Mouse (Mus musculus) ES-Bruce4 (cell line): ENCODE measurements around the gene Fer. TPM values are rescaled to one million over a fixed set of nuclear protein-coding genes. Genes with fewer than 3 reads are reported as not detected.

Source experiments
- H3K27ac ChIP-seq: 2 replicates; pipeline ENCODE4 v1.5.1; 2012; ENCODE audit warnings: low read length, inconsistent platforms; ENCODE audit not compliant: insufficient read depth
- H3K27me3 ChIP-seq: 2 replicates; pipeline ENCODE4 v1.6.1; 2012; ENCODE audit warnings: mild to moderate bottlenecking, low read length, inconsistent platforms; ENCODE audit not compliant: control insufficient read depth, poor library complexity, insufficient read depth, severe bottlenecking
- H3K36me3 ChIP-seq: 2 replicates; pipeline ENCODE4 v1.6.1; 2012; ENCODE audit warnings: inconsistent platforms, mild to moderate bottlenecking, low read length, moderate library complexity; ENCODE audit not compliant: control insufficient read depth, poor library complexity, insufficient read depth, severe bottlenecking
- H3K4me1 ChIP-seq: one replicate; pipeline ENCODE4 v1.8.1; 2011; ENCODE audit warnings: low read length; ENCODE audit not compliant: control insufficient read depth, insufficient read depth
- H3K4me3 ChIP-seq: 2 replicates; pipeline ENCODE4 v1.5.1; 2011; ENCODE audit warnings: low read depth, mild to moderate bottlenecking, low read length
- H3K9ac ChIP-seq: 2 replicates; pipeline ENCODE4 v1.6.1; 2012; ENCODE audit warnings: low read depth, mild to moderate bottlenecking, inconsistent platforms; ENCODE audit not compliant: poor library complexity, severe bottlenecking
- H3K9me3 ChIP-seq: replicated peaks from 2 replicates; pipeline ENCODE4 v1.6.1; 2012; ENCODE audit warnings: mild to moderate bottlenecking, low read length, inconsistent platforms; ENCODE audit not compliant: control insufficient read depth, poor library complexity, insufficient read depth, severe bottlenecking
- CTCF ChIP-seq: IDR thresholded peaks from one replicate; pipeline ENCODE4 v1.8.1; 2011; ENCODE audit warnings: low read depth, low read length
- EP300 ChIP-seq: IDR thresholded peaks from 2 replicates; pipeline ENCODE4 v1.6.1; 2011; ENCODE audit warnings: low read depth, low read length; ENCODE audit not compliant: insufficient read depth
- POLR2A ChIP-seq: IDR thresholded peaks from one replicate; pipeline ENCODE4 v1.8.1; 2011; ENCODE audit warnings: low read length; ENCODE audit not compliant: insufficient read depth
- polyA plus RNA-seq: library from polyadenylated mRNA; stranded (reverse); fragments of >200 nt; gene quantifications from 2 replicates; pipeline ENCODE4 v1.2.4, GENCODE M21; 2011; ENCODE audit warnings: low read depth; ENCODE audit not compliant: missing spikeins, insufficient read depth, insufficient read length

The Fer gene
- polyA plus RNA-seq, 1 experiment = 28.9 TPM

DNA sequence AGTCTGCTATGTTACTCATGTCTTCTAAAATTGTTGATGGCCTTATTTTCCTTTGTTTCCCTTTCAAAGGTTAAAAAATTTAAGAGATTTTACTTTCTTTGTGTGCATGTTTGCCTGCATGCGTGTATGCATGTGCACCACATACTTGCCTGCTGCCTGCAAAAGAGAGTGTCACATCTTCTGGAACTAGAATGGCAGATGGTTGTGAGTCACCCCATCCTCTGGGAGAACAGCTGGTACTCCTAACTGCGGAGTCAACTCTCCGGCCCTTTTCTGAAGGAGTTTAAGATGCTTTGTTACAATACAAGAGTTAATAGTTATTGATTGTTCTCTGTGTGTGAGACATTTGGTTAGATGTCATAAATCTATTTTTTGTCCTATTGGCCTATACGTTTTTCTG, 16.0 kb downstream of the Fer start:
- H3K27me3 ChIP-seq = no peaks in the 10 kb centered on the region
- no peaks in the 10 kb centered on the region for H3K36me3 ChIP-seq
- no peaks in the 10 kb centered on the region for H3K9me3 ChIP-seq
- no peak for TF ChIP-seq EP300
- TF ChIP-seq CTCF = no peak
- TF ChIP-seq POLR2A = no peak
- no peak overlapping the region for H3K27ac ChIP-seq
- H3K4me3 ChIP-seq = no peak overlapping the region
- no peak overlapping the region for H3K9ac ChIP-seq
- H3K4me1 ChIP-seq = no peaks in the 10 kb centered on the region

DNA sequence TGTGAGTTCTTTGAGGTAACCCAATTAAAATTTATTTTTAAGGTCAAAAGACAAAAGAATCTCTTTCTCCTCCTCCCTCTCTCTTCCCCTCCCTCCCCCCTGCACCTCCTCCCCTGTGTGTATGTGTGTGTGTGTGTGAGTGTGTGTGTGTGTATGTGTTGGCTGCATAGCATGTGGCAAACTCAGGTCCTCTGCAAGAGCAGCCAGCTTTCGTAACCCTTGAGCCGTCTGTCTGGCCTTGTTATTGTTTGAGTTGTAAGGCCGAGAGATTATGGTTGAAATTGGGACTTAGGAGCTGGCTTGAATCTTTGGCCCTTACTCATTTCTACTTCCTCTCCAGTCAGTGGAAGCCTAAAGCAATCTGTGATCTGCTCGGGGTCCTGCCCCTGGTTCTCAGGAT, 17.1 kb downstream of the Fer start:
- Histone ChIP-seq H3K4me1 (no peaks in the 10 kb centered on the region), H3K27me3 (no peaks in the 10 kb centered on the region), H3K9ac (no peak overlapping the region), H3K27ac (no peak overlapping the region), H3K4me3 (no peak overlapping the region), H3K36me3 (no peaks in the 10 kb centered on the region), H3K9me3 (no peaks in the 10 kb centered on the region)
- TF ChIP-seq EP300 = no peak
- no peak for TF ChIP-seq POLR2A
- no peak for TF ChIP-seq CTCF

DNA sequence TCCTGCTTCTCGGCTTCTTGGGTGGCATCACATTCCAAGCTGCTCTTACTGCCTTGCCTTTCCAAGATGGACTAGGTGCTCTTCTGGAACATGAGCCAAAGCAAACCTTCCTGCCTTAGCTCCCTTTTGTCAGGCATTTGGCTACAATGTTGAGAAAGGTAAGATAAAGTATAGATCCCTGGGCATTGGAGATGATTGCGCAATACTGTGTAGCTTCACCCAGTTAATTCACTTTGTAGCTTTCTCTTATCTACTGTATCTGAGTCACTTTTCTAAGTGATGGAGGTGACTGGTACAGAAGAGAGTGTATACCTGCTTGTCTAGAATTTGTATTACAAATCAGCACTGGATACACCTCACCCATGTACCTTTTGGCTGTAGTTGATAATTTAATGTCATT, 24.1 kb downstream of the Fer start:
- TF ChIP-seq POLR2A (no peak), EP300 (no peak), CTCF (no peak)
- no peak overlapping the region for H3K4me3 ChIP-seq
- H3K27ac ChIP-seq = no peak overlapping the region
- H3K4me1 ChIP-seq = no peaks in the 10 kb centered on the region
- no peaks in the 10 kb centered on the region for H3K36me3 ChIP-seq
- no peak overlapping the region for H3K9ac ChIP-seq
- no peaks in the 10 kb centered on the region for H3K9me3 ChIP-seq
- H3K27me3 ChIP-seq = no peaks in the 10 kb centered on the region

DNA sequence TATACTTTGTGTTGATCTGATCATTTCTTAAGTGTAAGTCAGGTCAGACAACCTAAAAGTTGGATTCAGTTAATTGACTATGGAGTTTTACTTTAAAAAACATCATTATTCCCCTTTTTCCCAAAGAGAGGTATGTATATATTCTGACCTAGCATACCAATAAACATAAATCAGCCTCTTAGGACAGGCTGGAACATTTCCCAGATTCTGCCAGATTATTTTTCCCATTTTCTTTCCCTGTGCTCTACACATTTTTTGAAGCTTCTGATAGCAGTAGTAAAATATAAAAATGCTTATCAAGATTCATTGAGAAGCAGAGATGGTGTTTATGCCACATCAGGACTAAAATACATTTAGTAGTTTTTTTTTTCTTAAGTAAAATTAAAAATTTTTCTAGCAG, 27.7 kb downstream of the Fer start:
- no peaks in the 10 kb centered on the region for H3K27me3 ChIP-seq
- no peak overlapping the region for H3K9ac ChIP-seq
- H3K4me1 ChIP-seq = no peaks in the 10 kb centered on the region
- no peak overlapping the region for H3K4me3 ChIP-seq
- H3K27ac ChIP-seq = no peak overlapping the region
- no peaks in the 10 kb centered on the region for H3K9me3 ChIP-seq
- H3K36me3 ChIP-seq = no peaks in the 10 kb centered on the region
- no peak for TF ChIP-seq CTCF
- TF ChIP-seq POLR2A = no peak
- TF ChIP-seq EP300 = no peak

DNA sequence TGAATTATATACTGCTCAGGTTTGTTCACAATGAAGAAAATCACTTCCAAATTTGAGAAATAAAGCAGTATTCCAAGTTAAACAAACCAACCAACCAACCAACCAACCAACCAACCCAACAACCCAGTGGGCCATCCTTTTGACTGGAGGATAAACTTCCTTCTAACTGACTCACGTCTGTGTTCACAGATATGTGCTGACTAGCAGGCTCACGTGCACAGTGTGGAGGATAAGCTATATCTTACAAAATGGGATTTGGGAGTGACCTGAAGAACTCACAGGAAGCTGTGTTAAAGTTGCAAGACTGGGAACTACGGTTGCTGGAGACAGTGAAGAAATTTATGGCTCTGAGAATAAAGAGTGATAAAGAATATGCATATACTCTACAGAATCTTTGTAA, 33.0 kb downstream of the Fer start:
- H3K4me1 ChIP-seq = no peaks in the 10 kb centered on the region
- no peaks in the 10 kb centered on the region for H3K36me3 ChIP-seq
- H3K9me3 ChIP-seq = no peaks in the 10 kb centered on the region
- no peaks in the 10 kb centered on the region for H3K27me3 ChIP-seq
- H3K27ac ChIP-seq = no peak overlapping the region
- no peak overlapping the region for H3K9ac ChIP-seq
- TF ChIP-seq EP300 = no peak
- TF ChIP-seq POLR2A = no peak
- TF ChIP-seq CTCF = no peak
- no peak overlapping the region for H3K4me3 ChIP-seq

DNA sequence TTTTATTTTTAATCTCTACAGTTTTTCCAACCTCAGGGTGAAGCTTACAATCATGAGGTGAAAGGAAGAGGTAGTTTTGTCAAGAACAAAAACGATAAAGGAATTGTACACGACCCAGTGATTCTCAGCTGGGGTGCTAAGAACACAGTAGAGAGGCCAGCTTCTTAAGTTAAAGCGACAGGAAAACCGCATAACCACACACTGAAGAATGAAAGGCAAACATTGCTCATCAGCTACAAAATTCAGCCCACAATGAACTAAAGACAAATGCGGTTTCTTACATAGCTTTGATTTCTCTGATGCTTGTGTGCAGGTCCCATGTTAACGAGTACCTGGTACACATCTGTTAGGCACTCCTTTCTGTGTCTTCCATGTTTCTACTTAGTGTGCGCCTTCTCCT, 34.2 kb downstream of the Fer start:
- no peaks in the 10 kb centered on the region for H3K36me3 ChIP-seq
- no peaks in the 10 kb centered on the region for H3K9me3 ChIP-seq
- no peak overlapping the region for H3K27ac ChIP-seq
- TF ChIP-seq EP300 (no peak), CTCF (no peak), POLR2A (no peak)
- H3K4me3 ChIP-seq = no peak overlapping the region
- no peak overlapping the region for H3K9ac ChIP-seq
- H3K27me3 ChIP-seq = no peaks in the 10 kb centered on the region
- H3K4me1 ChIP-seq = no peaks in the 10 kb centered on the region
